Mouse (Mus musculus) forebrain, postnatal 0 days (tissue): ENCODE data around the gene Dpy30. TPM values are rescaled to one million over a fixed set of nuclear protein-coding genes. Genes with fewer than 3 reads are reported as not detected.

Experiments
- ATAC-seq: fragments of 200-750 bp; cut with Nextera tagmentation; 2 replicates; pipeline ENCODE4 v1.8.0; 2017; ENCODE audit warnings: mild to moderate bottlenecking, moderate library complexity
- DNase-seq: peaks from one replicate; pipeline ENCODE4 v3.0.0-alpha.2; 2015
- H3K27ac ChIP-seq: fragments of 300-500 bp; sonication (generic); 2 replicates; pipeline ENCODE4 v1.5.1; 2014; ENCODE audit warnings: low read depth, mild to moderate bottlenecking, antibody characterized with exemption, low read length, moderate library complexity, mixed read lengths
- H3K27me3 ChIP-seq: fragments of 300-500 bp; sonication (generic); 2 replicates; pipeline ENCODE4 v1.6.1; 2014; ENCODE audit warnings: mild to moderate bottlenecking, low read length, mixed read lengths; ENCODE audit not compliant: insufficient read depth
- H3K36me3 ChIP-seq: fragments of 300-500 bp; sonication (generic); 2 replicates; pipeline ENCODE4 v1.6.1; 2014; ENCODE audit warnings: mild to moderate bottlenecking, moderate library complexity; ENCODE audit not compliant: insufficient read depth
- H3K4me1 ChIP-seq: fragments of 300-500 bp; sonication (generic); 2 replicates; pipeline ENCODE4 v1.6.1; 2014; ENCODE audit warnings: antibody characterized with exemption; ENCODE audit not compliant: insufficient read depth
- H3K4me2 ChIP-seq: fragments of 300-500 bp; sonication (generic); 2 replicates; pipeline ENCODE4 v1.6.1; 2014; ENCODE audit warnings: low read depth, mild to moderate bottlenecking, moderate library complexity
- H3K4me3 ChIP-seq: fragments of 300-500 bp; sonication (generic); 2 replicates; pipeline ENCODE4 v1.5.1; 2014; ENCODE audit warnings: low read depth, low read length, mixed read lengths
- H3K9ac ChIP-seq: fragments of 300-500 bp; sonication (generic); 2 replicates; pipeline ENCODE4 v1.6.1; 2014; ENCODE audit warnings: mild to moderate bottlenecking
- H3K9me3 ChIP-seq: fragments of 300-500 bp; sonication (generic); 2 replicates; pipeline ENCODE4 v1.6.1; 2016; ENCODE audit warnings: low read length
- CTCF ChIP-seq: sonication (generic); IDR thresholded peaks from 2 replicates; pipeline ENCODE4 v1.5.1; 2016; ENCODE audit warnings: antibody characterized with exemption, control low read depth, low read depth
- WGBS: fragments of 180-500 bp; shearing (Covaris S2); extraction: QIAGEN DNeasy Blood & Tissue Kit; methylation state at CpG from one replicate; pipeline ENCODE4 v1.1.7; 2014; 5-methylcytosine and 5-hydroxymethylcytosine counted together
- polyA plus RNA-seq: library from polyadenylated mRNA; unstranded; fragments of >200 nt; fragmentation: Nextera tagmentation; extraction: Ambion mirVana; gene quantifications from 2 replicates; pipeline ENCODE4 v1.2.1, GENCODE M21; 2015
- total RNA-seq: library from RNA; depleted of rRNA; stranded (reverse); fragments of >200 nt; gene quantifications from 2 replicates; pipeline ENCODE4 v1.2.3, GENCODE M21; 2014; rRNA removed

The Dpy30 gene
- total RNA-seq (86.1 and 109 TPM in 2 replicates), polyA plus RNA-seq (225 and 246 TPM in 2 replicates)

GRCm38 (mm10) chr17:74323844-74324243 is at the start of gene Dpy30:
Gene Dpy30 (minus strand): TSS chr17:74323944.
- TF ChIP-seq CTCF = no peak

GRCm38 (mm10) chr17:74363592-74363991 is 39.8 kb upstream of the Dpy30 start:
- Histone ChIP-seq H3K9me3 (no peaks in the 10 kb centered on the region), H3K4me2 (no peak overlapping the region), H3K4me3 (no peak overlapping the region), H3K27me3 (no peaks in the 10 kb centered on the region), H3K9ac (no peak overlapping the region), H3K4me1 (no peaks in the 10 kb centered on the region), H3K27ac (no peak overlapping the region), H3K36me3 (peaks cover 35% of the 10 kb centered on the region)
- TF ChIP-seq CTCF = no peak
- DNase-seq = no peak
- no peak for ATAC-seq
- WGBS = 96% methylated on average over 1 of the region's 1 CpGs

More at GRCm38 (mm10) chr17:74323844-74324243, at the start of gene Dpy30:
- Histone ChIP-seq H3K27me3 (no peaks in the 10 kb centered on the region), H3K9ac (no peak within 1 kb of the TSS), H3K4me3 (no peak within 1 kb of the TSS), H3K9me3 (no peaks in the 10 kb centered on the region), H3K27ac (no peak within 1 kb of the TSS), H3K4me1 (no peaks in the 10 kb centered on the region), H3K36me3 (no peaks in the 10 kb centered on the region), H3K4me2 (no peak within 1 kb of the TSS)
- ATAC-seq (no peak), DNase-seq (no peak)
- 70% methylated on average over 2 of the region's 2 CpGs for WGBS

- Histone ChIP-seq H3K36me3 (no peaks in the 10 kb centered on the region), H3K27me3 (no peaks in the 10 kb centered on the region), H3K27ac (no peak overlapping the region), H3K4me3 (peak overlapping the region; percentile 98), H3K9me3 (no peaks in the 10 kb centered on the region), H3K9ac (peak overlapping the region; percentile 23; the same call in 1 of the 2 replicates), H3K4me1 (peaks cover 21% of the 10 kb centered on the region), H3K4me2 (peak overlapping the region; percentile 69)
- no peak for TF ChIP-seq CTCF
- ATAC-seq (no peak), DNase-seq (no peak)
- WGBS = 41% methylated on average over 5 of the region's 5 CpGs
These were observed 17.4 kb upstream of the Dpy30 start for GRCm38 (mm10) chr17:74341151-74341550.

- H3K27ac ChIP-seq = peak within 1 kb of the TSS; percentile 98
- no peaks in the 10 kb centered on the region for H3K27me3 ChIP-seq
- peak within 1 kb of the TSS; percentile 96 for H3K9ac ChIP-seq
- peaks cover 21% of the 10 kb centered on the region for H3K4me1 ChIP-seq
- peak within 1 kb of the TSS; percentile 69 for H3K4me2 ChIP-seq
- H3K9me3 ChIP-seq = no peaks in the 10 kb centered on the region
- DNase-seq (peak; percentile 62), ATAC-seq (peak; percentile 67)
- TF ChIP-seq CTCF = no peak
- H3K4me3 ChIP-seq = peak within 1 kb of the TSS; percentile 98
- under 1% methylated on average over 53 of the region's 90 CpGs for WGBS
- no peaks in the 10 kb centered on the region for H3K36me3 ChIP-seq
These were observed 15.4 kb upstream of the Dpy30 start, which contains the start of gene Spast for GRCm38 (mm10) chr17:74338937-74339804. Gene Spast (plus strand): TSS chr17:74338987.

- under 1% methylated on average over 40 of the region's 50 CpGs for WGBS
These were observed 14.6 kb upstream of the Dpy30 start for GRCm38 (mm10) chr17:74338225-74338931.

GRCm38 (mm10) chr17:74331049-74331676 is 7.4 kb upstream of the Dpy30 start:
- no peak for ATAC-seq
- no peak for DNase-seq
- Histone ChIP-seq H3K27ac (no peak overlapping the region), H3K9ac (no peak overlapping the region), H3K4me1 (no peaks in the 10 kb centered on the region), H3K4me3 (no peak overlapping the region), H3K9me3 (no peaks in the 10 kb centered on the region), H3K36me3 (no peaks in the 10 kb centered on the region), H3K27me3 (no peaks in the 10 kb centered on the region), H3K4me2 (no peak overlapping the region)
- WGBS = 79% methylated on average over 9 of the region's 9 CpGs
- TF ChIP-seq CTCF = no peak

More at GRCm38 (mm10) chr17:74338225-74338931, 14.6 kb upstream of the Dpy30 start:
- Histone ChIP-seq H3K36me3 (no peaks in the 10 kb centered on the region), H3K4me3 (peak overlapping the region; percentile 98), H3K27ac (peak overlapping the region; percentile 98), H3K27me3 (no peaks in the 10 kb centered on the region), H3K9ac (peak overlapping the region; percentile 96), H3K9me3 (no peaks in the 10 kb centered on the region), H3K4me1 (peaks cover 21% of the 10 kb centered on the region), H3K4me2 (peak overlapping the region; percentile 69)
- no peak for TF ChIP-seq CTCF
- peak; percentile 92 for ATAC-seq
- peak; percentile 98 for DNase-seq
